Mouse (Mus musculus) heart, adult 2 months (tissue): ENCODE measurements at regions not wholly inside any gene's neighbourhood (a gene's known extent, or its start where the extent isn't known, plus 50 kb on each side); places are given as distances from the start of the nearest gene placed in this dataset.
A peak's percentile ranks its signal among the peaks of the same experiment; 100 is the strongest.

Source experiments
- DNase-seq, 2 experiments: peaks; one replicate each; pipeline ENCODE4 v3.0.0; 2021
- H3K27ac ChIP-seq: fragments of 200-600 bp; 2 replicates; pipeline ENCODE4 v1.8.1; 2022
- H3K27me3 ChIP-seq: fragments of 200-500 bp; 2 replicates; pipeline ENCODE4 v1.6.1; 2012; ENCODE audit warnings: mild to moderate bottlenecking, low read length, inconsistent platforms, mixed read lengths; ENCODE audit not compliant: control insufficient read depth, insufficient read depth
- H3K36me3 ChIP-seq: fragments of 200-500 bp; 2 replicates; pipeline ENCODE4 v1.6.1; 2012; ENCODE audit warnings: low read length, inconsistent platforms; ENCODE audit not compliant: control insufficient read depth, insufficient read depth
- H3K4me1 ChIP-seq: fragments of 200-500 bp; 2 replicates; pipeline ENCODE4 v1.6.1; 2011; ENCODE audit warnings: low read length; ENCODE audit not compliant: control insufficient read depth, insufficient read depth
- H3K4me3 ChIP-seq: fragments of 200-600 bp; 2 replicates; pipeline ENCODE4 v1.8.1; 2022
- H3K79me2 ChIP-seq: fragments of 200-500 bp; replicated peaks from 2 replicates; pipeline ENCODE4 v1.6.1; 2012; ENCODE audit warnings: mild to moderate bottlenecking, inconsistent platforms, low read length, moderate library complexity, mixed read lengths; ENCODE audit not compliant: control insufficient read depth, insufficient read depth
- H3K9ac ChIP-seq: fragments of 200-500 bp; 2 replicates; pipeline ENCODE4 v1.6.1; 2012; ENCODE audit warnings: low read depth, mild to moderate bottlenecking, control low read depth, inconsistent platforms, low read length, mixed read lengths
- CTCF ChIP-seq: fragments of 200-600 bp; IDR thresholded peaks from 2 replicates; pipeline ENCODE4 v1.8.1; 2022; ENCODE audit warnings: antibody characterized with exemption, mild to moderate bottlenecking, moderate library complexity
- EP300 ChIP-seq: fragments of 200-500 bp; IDR thresholded peaks from 2 replicates; pipeline ENCODE4 v1.6.1; 2011; ENCODE audit warnings: low read depth, low read length, control low read depth; ENCODE audit not compliant: insufficient read depth
- POLR2A ChIP-seq: fragments of 200-500 bp; IDR thresholded peaks from 2 replicates; pipeline ENCODE4 v1.6.1; 2011; ENCODE audit warnings: mild to moderate bottlenecking, low read depth, low read length, control low read depth; ENCODE audit not compliant: insufficient read depth
- WGBS: fragments of 180-500 bp; shearing (Covaris S2); methylation state at CpG from one replicate; pipeline ENCODE4 v1.1.7; 2018; 5-methylcytosine and 5-hydroxymethylcytosine counted together
- intact Hi-C: fragments of 180-260 bp; cut with DNase I; formaldehyde crosslinking; loops from one replicate; pipeline ENCODE4 v1.15.1; 2025

DNA sequence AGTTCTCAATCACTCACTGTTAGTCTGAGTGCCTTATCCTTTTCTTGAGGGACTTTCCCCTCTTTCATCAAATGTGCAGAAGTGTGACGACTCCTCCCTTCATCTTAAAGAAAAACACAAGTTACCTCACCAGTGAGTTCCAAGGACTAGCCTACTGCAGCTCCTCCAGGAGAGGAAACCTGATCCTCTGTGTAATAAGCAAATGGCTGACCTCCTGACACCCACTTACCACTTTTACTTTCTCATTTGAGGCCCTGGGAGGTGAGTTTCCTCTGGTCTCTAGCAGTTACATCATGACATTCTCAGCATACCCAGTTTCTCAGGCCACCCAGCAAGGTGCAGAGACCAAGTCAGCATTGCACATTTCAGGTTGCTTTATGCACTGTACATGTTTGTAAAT lies 83.5 kb downstream of the Bmp2 start:
- H3K4me1 ChIP-seq, result no peaks in the 10 kb centered on the region
- 11% methylated on average over 1 of the region's 1 CpGs for WGBS
- no peak overlapping the region for H3K9ac ChIP-seq
- intact Hi-C loops, result no loop called here
- no peaks in the 10 kb centered on the region for H3K79me2 ChIP-seq
- no peaks in the 10 kb centered on the region for H3K27me3 ChIP-seq
- no peak for TF ChIP-seq EP300
- no peak for TF ChIP-seq POLR2A
- TF ChIP-seq CTCF, result no peak
- no peak overlapping the region for H3K27ac ChIP-seq
- no peaks in the 10 kb centered on the region for H3K36me3 ChIP-seq
- DNase-seq, result no peak
- no peak overlapping the region for H3K4me3 ChIP-seq

GRCm38 (mm10) chr2:133649874-133650481 lies 98.0 kb downstream of the Bmp2 start:
- no peak overlapping the region for H3K9ac ChIP-seq
- H3K79me2 ChIP-seq, result no peaks in the 10 kb centered on the region
- no peak overlapping the region for H3K27ac ChIP-seq
- H3K4me3 ChIP-seq, result no peak overlapping the region
- intact Hi-C loops, result no loop called here
- no peak for DNase-seq
- H3K27me3 ChIP-seq, result no peaks in the 10 kb centered on the region
- no peaks in the 10 kb centered on the region for H3K4me1 ChIP-seq
- 85% methylated on average over 6 of the region's 6 CpGs for WGBS
- TF ChIP-seq EP300 (no peak), CTCF (no peak), POLR2A (no peak)
- H3K36me3 ChIP-seq, result no peaks in the 10 kb centered on the region

- TF ChIP-seq EP300 (no peak), CTCF (no peak), POLR2A (no peak)
- Histone ChIP-seq H3K27me3 (no peaks in the 10 kb centered on the region), H3K27ac (no peak overlapping the region), H3K4me1 (no peaks in the 10 kb centered on the region), H3K9ac (no peak overlapping the region), H3K79me2 (no peaks in the 10 kb centered on the region), H3K36me3 (no peaks in the 10 kb centered on the region), H3K4me3 (no peak overlapping the region)
- 80% methylated on average over 9 of the region's 9 CpGs for WGBS
- no peak for DNase-seq
- intact Hi-C loops, result no loop called here
Measured at GRCm38 (mm10) chr2:133666331-133667054, 114.5 kb downstream of the Bmp2 start.

DNA sequence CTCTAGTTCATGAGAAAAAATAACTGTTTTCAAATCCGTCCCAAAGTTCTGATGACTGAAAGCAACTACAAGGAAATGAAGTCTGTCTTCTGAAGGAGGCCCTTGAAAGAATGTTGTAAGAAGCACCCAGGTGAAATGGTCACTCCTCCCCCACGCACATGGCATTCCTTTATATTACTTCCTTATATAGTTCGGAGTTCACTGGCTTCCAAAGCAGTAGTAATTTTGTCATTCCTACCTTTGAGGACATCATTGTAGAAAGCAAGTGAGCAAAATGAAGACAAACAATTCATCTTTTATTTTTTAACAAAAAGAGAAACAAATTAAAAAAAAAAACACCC lies 115.1 kb downstream of the Bmp2 start:
- 69% methylated on average over 3 of the region's 3 CpGs for WGBS
- Histone ChIP-seq H3K27me3 (no peaks in the 10 kb centered on the region), H3K9ac (no peak overlapping the region), H3K4me3 (no peak overlapping the region), H3K79me2 (no peaks in the 10 kb centered on the region), H3K4me1 (no peaks in the 10 kb centered on the region), H3K27ac (no peak overlapping the region), H3K36me3 (no peaks in the 10 kb centered on the region)
- no peak for DNase-seq
- TF ChIP-seq POLR2A (no peak), EP300 (no peak), CTCF (no peak)
- intact Hi-C loops, result no loop called here

- TF ChIP-seq EP300 (no peak), CTCF (no peak), POLR2A (no peak)
- H3K4me3 ChIP-seq, result no peak overlapping the region
- peak in 1 of 2 experiments; percentile 14 for DNase-seq
- H3K27ac ChIP-seq, result no peak overlapping the region
- 35% methylated on average over 2 of the region's 2 CpGs for WGBS
- H3K4me1 ChIP-seq, result no peaks in the 10 kb centered on the region
- H3K36me3 ChIP-seq, result no peaks in the 10 kb centered on the region
- H3K27me3 ChIP-seq, result no peaks in the 10 kb centered on the region
- no peak overlapping the region for H3K9ac ChIP-seq
- no peaks in the 10 kb centered on the region for H3K79me2 ChIP-seq
- intact Hi-C loops, result no loop called here
Measured at GRCm38 (mm10) chr2:133669821-133670220, 117.9 kb downstream of the Bmp2 start.

- intact Hi-C loops, result no loop called here
- H3K9ac ChIP-seq, result no peak overlapping the region
- H3K27me3 ChIP-seq, result no peaks in the 10 kb centered on the region
- no peaks in the 10 kb centered on the region for H3K4me1 ChIP-seq
- H3K79me2 ChIP-seq, result no peaks in the 10 kb centered on the region
- no peak overlapping the region for H3K4me3 ChIP-seq
- no peak for DNase-seq
- TF ChIP-seq POLR2A (no peak), EP300 (no peak), CTCF (no peak)
- 71% methylated on average over 4 of the region's 4 CpGs for WGBS
- no peak overlapping the region for H3K27ac ChIP-seq
- no peaks in the 10 kb centered on the region for H3K36me3 ChIP-seq
Measured at GRCm38 (mm10) chr2:133671528-133671927, 119.6 kb downstream of the Bmp2 start.
